Mouse (Mus musculus): ENCODE results near the gene Tob1.

The Tob1 gene

DNA sequence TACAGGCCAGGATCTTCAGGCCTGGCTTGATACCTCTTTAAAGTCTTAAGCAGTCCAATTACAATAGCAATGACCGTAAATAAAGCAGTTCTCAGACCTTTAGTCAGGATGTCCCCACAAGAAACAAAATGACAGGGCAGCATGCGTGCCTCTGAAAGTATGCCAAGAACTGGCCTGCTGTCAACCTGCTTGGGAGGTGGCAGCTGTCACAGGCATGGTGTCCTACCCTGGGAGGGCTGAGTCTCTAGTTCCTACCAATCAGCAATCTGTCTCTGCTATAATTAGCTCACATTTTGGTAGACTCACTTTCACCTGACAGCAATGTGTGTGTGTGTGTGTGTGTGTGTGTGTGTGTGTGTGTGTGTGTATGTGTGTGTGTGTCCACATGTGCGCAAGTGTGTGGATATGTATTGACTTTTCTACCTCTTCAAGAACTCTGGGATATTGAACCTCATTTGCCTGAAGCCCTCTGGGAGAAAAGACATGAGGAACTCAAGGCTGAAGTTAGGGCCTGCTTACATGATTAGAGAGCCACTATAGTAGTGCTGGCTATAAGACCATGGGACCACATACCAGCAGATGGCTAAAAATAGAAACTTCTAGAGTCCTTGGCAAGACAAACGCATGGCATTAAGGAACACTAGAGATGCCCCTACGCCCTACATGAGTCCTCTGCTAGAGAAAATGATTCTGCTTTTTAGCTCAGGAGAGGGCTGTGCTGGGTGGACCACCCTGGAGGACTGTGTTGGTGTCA, 18.1 kb downstream of the Tob1 start:
- no peak for DNase-seq (ENCODE audit: low spot score)

- no peak for DNase-seq (ENCODE audit: low spot score)
Measured at GRCm38 (mm10) chr11:94230244-94230643, 19.0 kb downstream of the Tob1 start.

DNA sequence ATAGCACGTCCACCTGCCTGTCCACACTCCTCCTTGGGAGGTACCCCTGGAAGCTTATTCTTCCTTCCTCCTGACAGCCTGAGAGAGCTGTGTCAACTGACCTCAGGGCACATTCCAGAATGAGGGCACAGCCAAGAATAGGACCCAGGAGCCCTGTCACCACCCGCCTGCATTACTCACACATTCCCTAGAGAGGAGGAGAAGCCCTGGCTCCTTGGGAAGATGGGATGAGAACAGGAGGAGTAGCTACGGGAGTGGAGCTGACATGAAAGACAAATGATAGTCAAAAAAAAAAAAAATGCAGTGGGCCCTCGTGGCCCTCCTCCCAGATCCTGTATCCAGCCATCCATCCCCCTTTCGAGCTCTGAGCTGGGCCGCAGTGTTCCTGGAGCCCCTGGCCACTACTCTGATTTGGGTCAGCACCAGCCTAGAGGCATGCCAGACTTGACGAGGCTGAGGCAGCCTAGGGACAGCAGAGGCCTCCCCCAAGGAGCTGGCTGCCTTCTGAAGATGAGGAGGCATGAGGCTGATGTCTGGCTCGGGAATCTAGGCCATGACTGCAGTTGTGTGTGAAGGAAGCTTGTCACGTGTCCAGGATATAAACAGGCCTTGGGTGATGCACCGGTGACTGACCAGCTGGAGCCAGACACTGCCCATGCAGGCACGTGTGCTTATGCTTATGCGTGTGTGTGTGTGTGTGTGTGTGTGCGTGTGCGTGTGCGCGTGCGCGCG, 20.7 kb downstream of the Tob1 start:
- no peak for DNase-seq (ENCODE audit: low spot score)

GRCm38 (mm10) chr11:94233405-94233804, 22.2 kb downstream of the Tob1 start:
- peak; percentile 54 for DNase-seq (ENCODE audit: low spot score)

DNA sequence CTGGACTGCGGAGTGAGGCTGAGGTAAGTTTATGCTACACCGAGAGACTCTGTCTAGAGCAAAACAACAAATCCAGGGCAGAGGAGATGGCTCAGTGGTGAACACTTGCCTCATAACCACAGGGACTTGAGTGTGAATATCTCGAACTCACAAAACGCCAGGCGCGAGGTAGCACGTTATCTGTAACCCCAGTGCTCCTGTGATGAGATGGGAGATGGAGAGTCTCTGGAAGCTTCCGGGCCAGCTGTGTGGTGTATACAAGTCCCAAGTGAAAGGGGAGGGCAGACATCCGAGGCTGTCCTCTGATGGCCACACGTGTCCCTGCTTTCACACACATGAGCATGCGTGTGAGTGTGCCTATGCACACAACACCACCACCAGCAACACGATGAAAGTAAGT, 23.1 kb downstream of the Tob1 start:
- no peak for DNase-seq (ENCODE audit: low spot score)

DNA sequence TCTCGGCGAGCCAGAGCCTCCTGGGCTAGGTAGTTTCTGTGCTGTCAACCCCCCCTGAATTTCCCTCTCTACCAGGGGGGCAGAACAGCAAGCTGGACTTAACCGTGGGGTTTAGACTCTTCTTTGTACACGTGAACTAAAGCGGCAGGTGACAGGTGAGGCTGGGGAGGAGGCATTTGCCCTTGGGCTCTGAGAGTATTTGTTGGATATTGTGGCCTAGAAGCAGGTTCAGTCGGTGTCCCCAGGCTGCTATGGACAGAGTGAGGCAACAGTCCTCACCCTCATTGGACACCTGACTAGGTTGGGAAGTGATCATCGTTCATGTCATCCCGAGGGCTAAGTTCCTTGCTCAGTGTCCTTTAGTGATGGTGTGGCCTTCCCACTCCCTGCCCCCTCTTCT, 23.6 kb downstream of the Tob1 start:
- no peak for DNase-seq (ENCODE audit: low spot score)

DNA sequence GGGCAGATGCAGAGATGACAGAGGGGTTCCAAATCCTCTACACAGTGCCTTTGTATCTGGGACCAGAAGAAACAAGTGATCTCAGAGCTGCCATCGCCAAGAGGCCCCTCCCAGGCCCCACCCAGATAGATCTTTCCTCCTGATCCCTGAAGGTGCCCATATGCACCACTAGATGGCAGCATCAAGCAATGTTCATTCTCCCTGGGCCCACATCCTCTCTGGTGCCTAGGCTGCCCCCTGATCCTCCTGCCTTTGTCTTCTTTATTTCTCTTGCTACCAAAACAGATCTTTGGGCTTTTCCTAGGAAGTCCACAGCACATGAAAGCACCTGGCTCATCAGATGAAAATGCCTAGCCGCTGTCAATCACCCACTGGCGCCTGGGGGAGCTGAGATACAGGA, 24.8 kb downstream of the Tob1 start:
- peak; percentile 84 for DNase-seq (ENCODE audit: low spot score)

DNA sequence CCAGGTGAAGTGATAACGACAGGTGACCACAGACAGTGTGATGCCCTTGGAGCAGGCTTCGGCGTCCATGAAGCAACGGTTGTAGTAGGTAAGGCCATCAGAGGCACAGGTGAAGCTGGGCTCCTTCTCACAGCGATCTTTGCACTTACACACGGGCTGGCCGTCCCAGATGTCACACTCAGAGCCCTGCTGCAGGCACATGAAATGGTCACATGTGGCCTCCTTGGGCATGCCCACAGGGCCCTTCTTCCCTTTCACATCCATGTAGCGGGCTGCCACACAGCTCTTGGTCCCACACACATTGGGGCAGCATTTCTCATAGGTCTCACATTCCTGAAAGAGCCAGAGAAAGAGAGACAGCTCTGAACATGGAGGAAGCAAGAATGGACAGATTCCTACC, 27.5 kb downstream of the Tob1 start:
- DNase-seq (ENCODE audit: low spot score), result no peak

- no peak for DNase-seq (ENCODE audit: low spot score)
Measured at GRCm38 (mm10) chr11:94239706-94240105, 28.5 kb downstream of the Tob1 start.

GRCm38 (mm10) chr11:94242760-94243421, 31.6 kb downstream of the Tob1 start:
- no peak for DNase-seq (ENCODE audit: low spot score)

DNA sequence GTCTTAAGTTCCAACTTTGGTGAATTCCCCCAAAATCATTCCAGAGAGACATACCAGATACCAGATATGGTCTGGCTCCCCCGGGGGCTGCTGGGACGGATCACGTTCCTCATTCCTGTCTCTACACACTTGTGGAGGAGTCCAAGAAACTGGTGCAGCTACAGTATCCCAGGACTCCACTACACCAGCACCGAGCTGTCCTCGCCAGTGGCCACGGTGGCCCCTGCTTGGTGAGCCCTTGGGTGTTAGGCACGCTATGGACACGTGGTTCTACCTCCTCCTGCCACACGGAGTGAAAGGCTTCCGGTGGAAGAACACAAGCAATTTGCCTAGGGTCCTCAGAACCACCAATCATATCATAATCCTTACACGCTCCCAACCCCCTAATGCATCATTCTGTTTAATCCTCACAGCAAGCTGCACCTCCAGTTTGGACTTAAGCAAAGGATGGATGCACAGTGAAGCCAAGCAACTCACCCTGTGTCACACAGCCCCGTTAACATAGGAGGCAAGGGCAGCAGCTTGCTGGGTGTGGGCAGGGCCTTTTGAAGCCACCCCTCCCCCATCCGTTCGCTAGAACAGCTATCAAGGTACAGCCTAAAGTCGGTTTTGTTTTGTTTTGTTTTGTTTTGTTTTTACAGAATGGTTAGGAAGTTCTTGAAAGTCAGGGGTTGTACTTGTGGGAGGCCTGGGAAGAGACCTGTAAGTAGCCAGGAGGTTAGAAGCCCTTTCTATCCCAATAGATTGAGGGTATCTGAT, 32.3 kb downstream of the Tob1 start:
- no peak for DNase-seq (ENCODE audit: low spot score)

DNA sequence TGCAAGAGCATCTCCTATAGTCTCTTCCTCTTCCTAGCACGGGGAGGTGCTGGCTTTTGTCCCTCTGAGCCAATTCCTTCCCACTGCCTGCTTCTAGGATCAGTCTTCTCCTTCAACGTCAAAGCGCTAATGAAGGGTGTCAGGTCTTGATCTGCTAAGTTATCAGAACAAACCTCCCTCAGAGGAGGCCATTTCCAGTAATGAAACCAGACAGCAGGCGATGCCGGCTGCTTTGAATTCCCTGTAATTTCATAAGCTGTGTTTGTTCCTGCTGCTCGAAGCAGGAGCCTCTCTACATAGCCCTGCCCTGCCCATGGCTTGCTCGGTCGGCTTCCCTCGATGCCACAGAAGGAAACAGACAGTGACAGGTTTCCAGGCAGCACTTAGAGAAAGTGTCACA, 33.1 kb downstream of the Tob1 start:
- DNase-seq (ENCODE audit: low spot score), result no peak

GRCm38 (mm10) chr11:94245955-94246788, 34.9 kb downstream of the Tob1 start, which contains the start of gene Wfikkn2:
TSS of gene Wfikkn2 (minus strand) at chr11:94246005.
- DNase-seq (ENCODE audit: low spot score), result no peak

DNA sequence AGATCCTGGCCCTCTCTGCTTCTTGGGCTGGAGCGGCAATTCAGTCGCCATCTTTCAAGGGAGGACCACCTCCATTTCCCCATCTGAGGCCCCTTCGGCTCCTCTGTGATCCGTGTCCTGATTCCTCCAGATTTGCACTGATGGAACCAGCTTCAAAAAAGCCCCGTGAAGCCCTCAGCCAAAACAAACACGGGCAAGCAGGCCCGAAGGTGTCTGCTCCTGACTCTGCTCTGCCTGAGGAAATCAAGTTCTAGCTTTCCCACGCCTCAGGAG, 35.5 kb downstream of the Tob1 start:
- no peak for DNase-seq (ENCODE audit: low spot score)

DNA sequence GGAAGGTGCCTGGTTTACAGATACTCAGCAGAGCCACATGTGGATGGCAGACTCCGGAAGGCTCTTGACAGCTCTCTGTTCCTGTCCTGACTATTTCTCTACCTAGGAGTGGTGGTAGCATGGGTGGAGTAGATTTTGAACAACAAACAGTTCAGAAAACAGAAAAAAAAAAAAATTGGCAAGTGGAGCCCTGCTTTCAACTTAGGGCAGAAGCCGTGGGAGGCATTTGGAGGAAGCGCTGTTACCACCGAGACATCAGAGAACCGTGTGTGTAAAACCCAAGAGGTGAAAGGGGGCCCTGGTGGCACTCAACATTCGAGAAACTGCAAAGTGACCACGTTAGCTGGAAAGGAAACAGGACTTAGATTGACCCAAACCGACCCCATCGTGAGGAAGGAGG, 41.9 kb downstream of the Tob1 start:
- DNase-seq (ENCODE audit: low spot score), result no peak

DNA sequence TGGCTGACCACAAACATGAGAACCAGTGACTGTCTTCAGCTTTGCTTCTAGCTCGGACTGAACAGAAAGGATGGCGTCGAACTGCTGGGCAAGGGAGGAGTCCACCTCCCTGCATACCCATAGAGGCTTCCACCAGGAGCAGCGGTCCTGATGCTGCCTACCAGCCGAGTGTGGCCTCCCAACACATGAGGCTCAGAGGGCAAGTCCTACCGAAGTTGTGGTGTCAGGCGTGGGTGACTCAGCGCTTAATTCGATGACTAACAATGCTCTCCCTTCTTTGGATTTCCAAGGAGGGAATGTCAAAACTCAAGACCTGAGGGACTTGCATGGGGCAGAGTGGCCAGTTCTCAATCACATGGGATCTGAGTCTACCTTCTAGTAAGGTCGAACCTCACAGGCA, 42.4 kb downstream of the Tob1 start:
- DNase-seq (ENCODE audit: low spot score), result no peak

DNA sequence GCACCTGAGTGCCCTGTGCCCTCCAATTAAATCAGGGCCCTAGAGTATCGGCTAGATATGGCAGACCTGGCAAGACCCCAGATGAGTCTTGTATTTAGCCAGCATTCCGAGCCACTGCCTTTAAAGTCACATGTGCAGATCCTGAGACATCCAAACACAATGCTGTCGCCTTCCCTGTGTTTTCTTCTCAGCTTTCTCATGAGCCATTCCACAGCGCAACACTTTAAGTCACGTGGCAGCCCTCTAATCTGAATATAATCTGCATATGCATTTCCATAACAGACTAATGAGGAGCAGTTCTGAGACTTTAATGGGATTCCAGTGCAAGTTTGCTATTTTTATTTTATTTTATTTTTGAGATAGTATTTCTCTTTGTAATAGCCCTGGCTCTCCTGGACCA, 44.5 kb downstream of the Tob1 start:
- no peak for DNase-seq (ENCODE audit: low spot score)

DNA sequence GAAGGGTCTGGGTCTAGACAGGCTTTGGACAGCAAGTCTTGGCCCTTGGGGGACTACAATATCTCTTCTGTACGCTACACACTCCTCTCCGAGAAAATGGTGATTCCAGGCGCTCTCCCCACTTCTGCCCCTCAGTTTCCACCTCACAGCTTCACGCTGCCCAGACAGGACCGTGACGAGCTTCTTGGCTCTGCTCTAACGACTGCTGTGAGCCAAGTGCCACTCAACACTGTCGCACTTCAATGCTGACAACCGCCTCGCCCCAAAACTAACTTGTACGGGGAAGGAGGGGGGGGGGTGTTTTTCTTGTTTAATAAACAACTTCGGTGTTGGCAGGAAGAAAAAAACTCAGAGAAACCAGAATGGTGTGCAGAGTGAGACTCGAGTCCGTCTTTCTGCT, 46.7 kb downstream of the Tob1 start:
- no peak for DNase-seq (ENCODE audit: low spot score)

GRCm38 (mm10) chr11:94259814-94260213, 48.6 kb downstream of the Tob1 start:
- DNase-seq (ENCODE audit: low spot score), result no peak

GRCm38 (mm10) chr11:94261585-94262370, 50.5 kb downstream of the Tob1 start:
- DNase-seq (ENCODE audit: low spot score), result no peak
